Mouse (Mus musculus) heart, embryonic 11.5 days (tissue): ENCODE results near the gene Rnf11. TPM values are rescaled to one million over a fixed set of nuclear protein-coding genes. Genes with fewer than 3 reads are reported as not detected.

Experiments used
- ATAC-seq: fragments of 200-750 bp; cut with Nextera tagmentation; replicated peaks from 2 replicates; pipeline ENCODE4 v1.8.0; 2017; ENCODE audit warnings: moderate library complexity; ENCODE audit not compliant: insufficient number of reproducible peaks, low FRiP score, low TSS enrichment
- H3K27ac ChIP-seq: fragments of 300-500 bp; sonication (generic); 2 replicates; pipeline ENCODE4 v1.5.1; 2014; ENCODE audit warnings: mild to moderate bottlenecking, low read depth, low read length
- H3K27me3 ChIP-seq: fragments of 300-500 bp; sonication (generic); 2 replicates; pipeline ENCODE4 v1.6.1; 2014; ENCODE audit warnings: mild to moderate bottlenecking, low read length, mixed read lengths; ENCODE audit not compliant: control insufficient read depth, insufficient read depth
- H3K36me3 ChIP-seq: fragments of 300-500 bp; sonication (generic); 2 replicates; pipeline ENCODE4 v1.6.1; 2014; ENCODE audit warnings: mild to moderate bottlenecking, low read length, moderate library complexity, mixed read lengths; ENCODE audit not compliant: control insufficient read depth, insufficient read depth
- H3K4me1 ChIP-seq: fragments of 300-500 bp; sonication (generic); 2 replicates; pipeline ENCODE4 v1.6.1; 2014; ENCODE audit warnings: low read length; ENCODE audit not compliant: control insufficient read depth, insufficient read depth
- H3K4me2 ChIP-seq: fragments of 300-500 bp; sonication (generic); 2 replicates; pipeline ENCODE4 v1.6.1; 2014; ENCODE audit warnings: mild to moderate bottlenecking, moderate library complexity
- H3K4me3 ChIP-seq: fragments of 300-500 bp; sonication (generic); 2 replicates; pipeline ENCODE4 v1.5.1; 2014; ENCODE audit warnings: low read depth, low read length
- H3K9ac ChIP-seq: fragments of 300-500 bp; sonication (generic); 2 replicates; pipeline ENCODE4 v1.6.1; 2014; ENCODE audit warnings: mild to moderate bottlenecking, low read depth, low read length, moderate library complexity
- H3K9me3 ChIP-seq: fragments of 300-500 bp; sonication (generic); replicated peaks from 2 replicates; pipeline ENCODE4 v1.6.1; 2016; ENCODE audit warnings: low read length; ENCODE audit not compliant: control insufficient read depth
- WGBS: fragments of 180-500 bp; shearing (Covaris S2); extraction: QIAGEN DNeasy Blood & Tissue Kit; methylation state at CpG from one replicate; pipeline ENCODE4 v1.1.7; 2014; ENCODE audit not compliant: insufficient replicate concordance; 5-methylcytosine and 5-hydroxymethylcytosine counted together
- polyA plus RNA-seq: library from polyadenylated mRNA; unstranded; fragments of >200 nt; fragmentation: Nextera tagmentation; extraction: Ambion mirVana; gene quantifications from 2 replicates; pipeline ENCODE4 v1.2.1, GENCODE M21; 2014

The Rnf11 gene
- polyA plus RNA-seq, 1 experiment from 2014 or later, result 47.1 TPM

GRCm38 (mm10) chr4:109441000-109441399 lies 43.5 kb downstream of the Rnf11 start:
- 88% methylated on average over 3 of the region's 3 CpGs for WGBS
- Histone ChIP-seq H3K9me3 (no peaks in the 10 kb centered on the region), H3K4me1 (peaks cover 28% of the 10 kb centered on the region), H3K27ac (no peak overlapping the region), H3K4me2 (no peak overlapping the region), H3K4me3 (no peak overlapping the region), H3K27me3 (no peaks in the 10 kb centered on the region), H3K9ac (no peak overlapping the region), H3K36me3 (no peaks in the 10 kb centered on the region)
- ATAC-seq, result no peak

- no peak for ATAC-seq
- 83% methylated on average over 5 of the region's 5 CpGs for WGBS
- Histone ChIP-seq H3K9ac (no peak overlapping the region), H3K9me3 (no peaks in the 10 kb centered on the region), H3K27me3 (no peaks in the 10 kb centered on the region), H3K4me2 (no peak overlapping the region), H3K36me3 (no peaks in the 10 kb centered on the region), H3K4me1 (peaks cover 22% of the 10 kb centered on the region), H3K4me3 (no peak overlapping the region), H3K27ac (peak overlapping the region; percentile 75; the same call in 1 of the 2 replicates)
Measured at GRCm38 (mm10) chr4:109440381-109440780, 44.1 kb downstream of the Rnf11 start.

GRCm38 (mm10) chr4:109439825-109440248 lies 44.7 kb downstream of the Rnf11 start:
- ATAC-seq, result peak; percentile 35; the same call in 1 of the 2 replicates
- H3K27ac ChIP-seq, result peak overlapping the region; percentile 75
- no peaks in the 10 kb centered on the region for H3K9me3 ChIP-seq
- H3K9ac ChIP-seq, result 0 out of 2 replicates have a peak overlapping the region, but pooled peaks have one; percentile 22
- H3K27me3 ChIP-seq, result no peaks in the 10 kb centered on the region
- no peak overlapping the region for H3K4me3 ChIP-seq
- 36% methylated on average over 3 of the region's 3 CpGs for WGBS
- no peak overlapping the region for H3K4me2 ChIP-seq
- H3K4me1 ChIP-seq, result peaks cover 18% of the 10 kb centered on the region
- no peaks in the 10 kb centered on the region for H3K36me3 ChIP-seq

- H3K27ac ChIP-seq, result peak overlapping the region; percentile 75; the same call in 1 of the 2 replicates
Measured at GRCm38 (mm10) chr4:109439101-109439500, 45.4 kb downstream of the Rnf11 start.

GRCm38 (mm10) chr4:109437913-109438878 lies 46.3 kb downstream of the Rnf11 start:
- no peak; the same call in 1 of the 2 replicates for ATAC-seq

More at GRCm38 (mm10) chr4:109439101-109439500, 45.4 kb downstream of the Rnf11 start:
- H3K4me1 ChIP-seq, result peaks cover 18% of the 10 kb centered on the region
- H3K9me3 ChIP-seq, result no peaks in the 10 kb centered on the region
- H3K9ac ChIP-seq, result no peak overlapping the region
- ATAC-seq, result no peak
- no peaks in the 10 kb centered on the region for H3K27me3 ChIP-seq
- no peak overlapping the region for H3K4me2 ChIP-seq
- H3K4me3 ChIP-seq, result no peak overlapping the region
- 74% methylated on average over 8 of the region's 8 CpGs for WGBS
- H3K36me3 ChIP-seq, result no peaks in the 10 kb centered on the region

GRCm38 (mm10) chr4:109434256-109434655 lies 50.3 kb downstream of the Rnf11 start:
- Histone ChIP-seq H3K27me3 (no peaks in the 10 kb centered on the region), H3K36me3 (no peaks in the 10 kb centered on the region), H3K9ac (no peak overlapping the region), H3K27ac (no peak overlapping the region), H3K4me2 (no peak overlapping the region), H3K9me3 (no peaks in the 10 kb centered on the region), H3K4me3 (no peak overlapping the region), H3K4me1 (peaks cover 13% of the 10 kb centered on the region)
- ATAC-seq, result no peak
- 94% methylated on average over 1 of the region's 1 CpGs for WGBS

More at GRCm38 (mm10) chr4:109437913-109438878, 46.3 kb downstream of the Rnf11 start:
- H3K9me3 ChIP-seq, result no peaks in the 10 kb centered on the region
- no peak overlapping the region for H3K27ac ChIP-seq
- no peak overlapping the region for H3K4me2 ChIP-seq
- no peaks in the 10 kb centered on the region for H3K27me3 ChIP-seq
- H3K4me1 ChIP-seq, result peaks cover 18% of the 10 kb centered on the region
- 58% methylated on average over 9 of the region's 9 CpGs for WGBS
- no peak overlapping the region for H3K9ac ChIP-seq
- H3K36me3 ChIP-seq, result no peaks in the 10 kb centered on the region
- H3K4me3 ChIP-seq, result no peak overlapping the region

- no peaks in the 10 kb centered on the region for H3K36me3 ChIP-seq
- no peak overlapping the region for H3K4me2 ChIP-seq
- H3K9me3 ChIP-seq, result no peaks in the 10 kb centered on the region
- H3K27ac ChIP-seq, result no peak overlapping the region
- H3K4me3 ChIP-seq, result no peak overlapping the region
- 69% methylated on average over 6 of the region's 6 CpGs for WGBS
- no peak overlapping the region for H3K9ac ChIP-seq
- no peaks in the 10 kb centered on the region for H3K27me3 ChIP-seq
- peaks cover 13% of the 10 kb centered on the region for H3K4me1 ChIP-seq
- no peak for ATAC-seq
Measured at GRCm38 (mm10) chr4:109433641-109434040, 50.9 kb downstream of the Rnf11 start.

- H3K9ac ChIP-seq, result no peak overlapping the region
- ATAC-seq, result no peak
- H3K27ac ChIP-seq, result no peak overlapping the region
Measured at GRCm38 (mm10) chr4:109432668-109433375, 51.7 kb downstream of the Rnf11 start.

More at GRCm38 (mm10) chr4:109432668-109433375, 51.7 kb downstream of the Rnf11 start:
- H3K27me3 ChIP-seq, result no peaks in the 10 kb centered on the region
- H3K4me1 ChIP-seq, result peaks cover 13% of the 10 kb centered on the region
- H3K9me3 ChIP-seq, result no peaks in the 10 kb centered on the region
- 73% methylated on average over 16 of the region's 16 CpGs for WGBS
- no peak overlapping the region for H3K4me3 ChIP-seq
- H3K36me3 ChIP-seq, result no peaks in the 10 kb centered on the region
- H3K4me2 ChIP-seq, result no peak overlapping the region
